Mouse (Mus musculus) lung, embryonic 15.5 days (tissue): ENCODE measurements at regions not wholly inside any gene's neighbourhood (a gene's known extent, or its start where the extent isn't known, plus 50 kb on each side); places are given as distances from the start of the nearest gene placed in this dataset.
A peak's percentile ranks its signal among the peaks of the same experiment; 100 is the strongest.

Experiments
- ATAC-seq: fragments of 200-750 bp; cut with Nextera tagmentation; 2 replicates; pipeline ENCODE4 v1.8.0; 2017; ENCODE audit warnings: moderate number of reproducible peaks, borderline replicate concordance; ENCODE audit not compliant: low FRiP score, low TSS enrichment; ENCODE audit errors: extremely low read depth
- H3K27ac ChIP-seq: fragments of 300-500 bp; sonication (generic); 2 replicates; pipeline ENCODE4 v1.5.1; 2015; ENCODE audit warnings: moderate library complexity, mild to moderate bottlenecking, inconsistent platforms
- H3K27me3 ChIP-seq: fragments of 300-500 bp; sonication (generic); 2 replicates; pipeline ENCODE4 v1.6.1; 2015; ENCODE audit warnings: inconsistent platforms
- H3K36me3 ChIP-seq: fragments of 300-500 bp; sonication (generic); 2 replicates; pipeline ENCODE4 v1.6.1; 2015; ENCODE audit warnings: inconsistent platforms
- H3K4me1 ChIP-seq: fragments of 300-500 bp; sonication (generic); 2 replicates; pipeline ENCODE4 v1.6.1; 2015; ENCODE audit warnings: inconsistent platforms
- H3K4me2 ChIP-seq: fragments of 300-500 bp; sonication (generic); 2 replicates; pipeline ENCODE4 v1.6.1; 2015; ENCODE audit warnings: inconsistent platforms, mild to moderate bottlenecking, moderate library complexity
- H3K4me3 ChIP-seq: fragments of 300-500 bp; sonication (generic); 2 replicates; pipeline ENCODE4 v1.5.1; 2015; ENCODE audit warnings: mild to moderate bottlenecking, inconsistent platforms
- H3K9ac ChIP-seq: fragments of 300-500 bp; sonication (generic); 2 replicates; pipeline ENCODE4 v1.6.1; 2015; ENCODE audit warnings: inconsistent platforms
- H3K9me3 ChIP-seq: fragments of 300-500 bp; sonication (generic); 2 replicates; pipeline ENCODE4 v1.6.1; 2016; ENCODE audit warnings: inconsistent platforms
- WGBS: fragments of 180-500 bp; shearing (Covaris S2); methylation state at CpG from one replicate; pipeline ENCODE4 v1.1.7; 2015; 5-methylcytosine and 5-hydroxymethylcytosine counted together

- Histone ChIP-seq H3K4me1 (no peaks in the 10 kb centered on the region), H3K9me3 (no peaks in the 10 kb centered on the region), H3K36me3 (no peaks in the 10 kb centered on the region), H3K27me3 (no peaks in the 10 kb centered on the region), H3K4me2 (no peak overlapping the region), H3K9ac (no peak overlapping the region), H3K4me3 (no peak overlapping the region), H3K27ac (no peak overlapping the region)
- WGBS = 48% methylated on average over 1 of the region's 1 CpGs
- ATAC-seq = no peak
Observed at GRCm38 (mm10) chr17:89802148-89802547, 108.1 kb downstream of the Gm10184 start.

GRCm38 (mm10) chr17:89777570-89777969 is 132.7 kb downstream of the Gm10184 start:
- Histone ChIP-seq H3K4me1 (no peaks in the 10 kb centered on the region), H3K4me3 (no peak overlapping the region), H3K9ac (no peak overlapping the region), H3K27me3 (no peaks in the 10 kb centered on the region), H3K27ac (no peak overlapping the region), H3K36me3 (no peaks in the 10 kb centered on the region), H3K4me2 (no peak overlapping the region), H3K9me3 (no peaks in the 10 kb centered on the region)
- 77% methylated on average over 3 of the region's 3 CpGs for WGBS
- ATAC-seq = no peak; the same call in 1 of the 2 replicates

- H3K27me3 ChIP-seq = no peaks in the 10 kb centered on the region
- no peaks in the 10 kb centered on the region for H3K4me1 ChIP-seq
- WGBS = 41% methylated on average over 1 of the region's 1 CpGs
- H3K4me2 ChIP-seq = no peak overlapping the region
- H3K9ac ChIP-seq = no peak overlapping the region
- peak; percentile 84; the same call in 1 of the 2 replicates for ATAC-seq
- H3K4me3 ChIP-seq = no peak overlapping the region
- H3K36me3 ChIP-seq = no peaks in the 10 kb centered on the region
- no peak overlapping the region for H3K27ac ChIP-seq
- H3K9me3 ChIP-seq = no peaks in the 10 kb centered on the region
Observed at GRCm38 (mm10) chr17:89766229-89766875, 143.9 kb downstream of the Gm10184 start.

GRCm38 (mm10) chr17:89737418-89737817 is 172.8 kb downstream of the Gm10184 start:
- H3K9me3 ChIP-seq = no peaks in the 10 kb centered on the region
- H3K4me2 ChIP-seq = no peak overlapping the region
- no peaks in the 10 kb centered on the region for H3K36me3 ChIP-seq
- no peak overlapping the region for H3K4me3 ChIP-seq
- no peaks in the 10 kb centered on the region for H3K4me1 ChIP-seq
- H3K27ac ChIP-seq = no peak overlapping the region
- no peak overlapping the region for H3K9ac ChIP-seq
- no peak for ATAC-seq
- no peaks in the 10 kb centered on the region for H3K27me3 ChIP-seq
- 90% methylated on average over 1 of the region's 1 CpGs for WGBS

- no peak for ATAC-seq
- H3K27me3 ChIP-seq = no peaks in the 10 kb centered on the region
- no peaks in the 10 kb centered on the region for H3K9me3 ChIP-seq
- no peak overlapping the region for H3K27ac ChIP-seq
- WGBS = 63% methylated on average over 3 of the region's 3 CpGs
- H3K4me2 ChIP-seq = no peak overlapping the region
- no peak overlapping the region for H3K4me3 ChIP-seq
- no peaks in the 10 kb centered on the region for H3K4me1 ChIP-seq
- no peaks in the 10 kb centered on the region for H3K36me3 ChIP-seq
- no peak overlapping the region for H3K9ac ChIP-seq
Observed at GRCm38 (mm10) chr17:89725534-89725933, 184.7 kb downstream of the Gm10184 start.

- no peak overlapping the region for H3K4me3 ChIP-seq
Observed at GRCm38 (mm10) chr17:89681798-89682197, 228.5 kb downstream of the Gm10184 start.

GRCm38 (mm10) chr17:89658326-89658725 is 251.9 kb downstream of the Gm10184 start:
- Histone ChIP-seq H3K36me3 (no peaks in the 10 kb centered on the region), H3K27ac (no peak overlapping the region), H3K9me3 (no peaks in the 10 kb centered on the region), H3K4me3 (no peak overlapping the region), H3K4me1 (no peaks in the 10 kb centered on the region), H3K4me2 (no peak overlapping the region), H3K27me3 (no peaks in the 10 kb centered on the region), H3K9ac (no peak overlapping the region)
- no peak for ATAC-seq
- WGBS = 80% methylated on average over 4 of the region's 4 CpGs

More at GRCm38 (mm10) chr17:89681798-89682197, 228.5 kb downstream of the Gm10184 start:
- 70% methylated on average over 3 of the region's 3 CpGs for WGBS
- H3K27ac ChIP-seq = no peak overlapping the region
- H3K4me1 ChIP-seq = no peaks in the 10 kb centered on the region
- H3K27me3 ChIP-seq = no peaks in the 10 kb centered on the region
- H3K36me3 ChIP-seq = no peaks in the 10 kb centered on the region
- H3K4me2 ChIP-seq = no peak overlapping the region
- no peaks in the 10 kb centered on the region for H3K9me3 ChIP-seq
- no peak overlapping the region for H3K9ac ChIP-seq
- no peak for ATAC-seq

- 75% methylated on average over 4 of the region's 4 CpGs for WGBS
- no peak overlapping the region for H3K4me2 ChIP-seq
- no peaks in the 10 kb centered on the region for H3K4me1 ChIP-seq
- no peak overlapping the region for H3K9ac ChIP-seq
- H3K27me3 ChIP-seq = no peaks in the 10 kb centered on the region
- no peak overlapping the region for H3K27ac ChIP-seq
- no peaks in the 10 kb centered on the region for H3K36me3 ChIP-seq
- H3K4me3 ChIP-seq = no peak overlapping the region
- ATAC-seq = no peak
- H3K9me3 ChIP-seq = no peaks in the 10 kb centered on the region
Observed at GRCm38 (mm10) chr17:89656211-89656610, 254.0 kb downstream of the Gm10184 start.

GRCm38 (mm10) chr17:89654089-89654813 is 256.0 kb downstream of the Gm10184 start:
- 65% methylated on average over 5 of the region's 5 CpGs for WGBS
- H3K9ac ChIP-seq = no peak overlapping the region
- no peak overlapping the region for H3K4me2 ChIP-seq
- H3K4me1 ChIP-seq = no peaks in the 10 kb centered on the region
- H3K4me3 ChIP-seq = no peak overlapping the region
- ATAC-seq = no peak
- H3K27me3 ChIP-seq = no peaks in the 10 kb centered on the region
- H3K9me3 ChIP-seq = no peaks in the 10 kb centered on the region
- H3K36me3 ChIP-seq = no peaks in the 10 kb centered on the region
- H3K27ac ChIP-seq = no peak overlapping the region

GRCm38 (mm10) chr17:89646000-89646399 is 264.2 kb downstream of the Gm10184 start:
- no peaks in the 10 kb centered on the region for H3K36me3 ChIP-seq
- no peaks in the 10 kb centered on the region for H3K27me3 ChIP-seq
- no peak overlapping the region for H3K4me2 ChIP-seq
- no peaks in the 10 kb centered on the region for H3K4me1 ChIP-seq
- H3K27ac ChIP-seq = no peak overlapping the region
- H3K9me3 ChIP-seq = no peaks in the 10 kb centered on the region
- H3K9ac ChIP-seq = no peak overlapping the region
- H3K4me3 ChIP-seq = no peak overlapping the region
- ATAC-seq = no peak
- WGBS = 57% methylated on average over 1 of the region's 1 CpGs
